Mouse (Mus musculus): ENCODE measurements at regions not wholly inside any gene's neighbourhood (a gene's known extent, or its start where the extent isn't known, plus 50 kb on each side); places are given as distances from the start of the nearest gene placed in this dataset.
A peak's percentile ranks its signal among the peaks of the same experiment; 100 is the strongest.
"Not testable (repeated sequence)": the region's sequence is repeated elsewhere in the genome, so short reads cannot be mapped to it uniquely, and the experiment has no call there.

- peak; percentile 28 for DNase-seq (ENCODE audit: low read depth, low spot score)
Observed at GRCm38 (mm10) chr3:7306800-7307199, 686.6 kb upstream of the 1700008P02Rik start.

GRCm38 (mm10) chr3:7298511-7298910 is 678.3 kb upstream of the 1700008P02Rik start:
- DNase-seq (ENCODE audit: low read depth, low spot score) = no peak

DNA sequence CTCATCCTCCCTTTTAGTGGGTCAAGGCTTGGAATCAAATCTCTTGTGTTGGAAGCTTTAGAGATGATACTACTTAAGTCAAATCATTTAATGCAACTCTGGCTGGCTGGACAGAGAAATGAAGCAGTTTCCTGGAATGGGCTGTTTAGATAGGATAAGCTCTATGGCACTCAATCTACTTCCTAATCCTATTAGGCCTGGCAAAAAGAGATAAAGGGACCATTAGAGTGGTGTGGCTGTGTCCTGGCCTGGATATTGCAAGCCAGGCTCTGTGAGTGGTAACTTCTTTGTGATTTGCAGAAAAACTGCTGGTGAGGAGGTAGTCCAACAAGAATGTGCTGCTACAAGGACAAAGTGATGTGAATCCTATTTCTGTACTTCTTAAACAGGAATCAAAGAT is 670.8 kb upstream of the 1700008P02Rik start:
- DNase-seq (ENCODE audit: low read depth, low spot score) = no peak

DNA sequence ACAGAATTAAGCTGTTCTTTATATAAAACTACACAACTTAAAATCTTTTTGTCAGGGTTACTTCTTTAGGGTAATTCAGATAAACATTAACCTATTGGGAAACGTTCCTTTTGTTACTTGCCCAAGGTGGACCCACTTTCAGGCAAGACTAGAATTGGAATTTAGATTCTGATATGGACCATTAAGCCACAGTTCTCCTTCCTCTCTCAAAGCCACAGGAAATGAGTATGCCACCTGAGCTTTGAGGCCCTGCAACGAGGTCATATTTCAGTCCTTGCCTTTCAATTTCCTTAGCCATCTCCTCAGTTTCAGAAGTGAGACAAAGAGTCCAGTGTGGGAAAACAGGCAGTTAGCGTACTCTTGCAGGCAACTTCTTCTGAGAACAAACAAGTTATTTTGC is 637.3 kb upstream of the 1700008P02Rik start:
- DNase-seq (ENCODE audit: low read depth, low spot score) = no peak

- no peak for DNase-seq (ENCODE audit: low read depth, low spot score)
Observed at GRCm38 (mm10) chr3:7248337-7248736, 628.1 kb upstream of the 1700008P02Rik start.

- no peak for DNase-seq (ENCODE audit: low read depth, low spot score)
Observed at GRCm38 (mm10) chr3:7229769-7230168, 609.5 kb upstream of the 1700008P02Rik start.

DNA sequence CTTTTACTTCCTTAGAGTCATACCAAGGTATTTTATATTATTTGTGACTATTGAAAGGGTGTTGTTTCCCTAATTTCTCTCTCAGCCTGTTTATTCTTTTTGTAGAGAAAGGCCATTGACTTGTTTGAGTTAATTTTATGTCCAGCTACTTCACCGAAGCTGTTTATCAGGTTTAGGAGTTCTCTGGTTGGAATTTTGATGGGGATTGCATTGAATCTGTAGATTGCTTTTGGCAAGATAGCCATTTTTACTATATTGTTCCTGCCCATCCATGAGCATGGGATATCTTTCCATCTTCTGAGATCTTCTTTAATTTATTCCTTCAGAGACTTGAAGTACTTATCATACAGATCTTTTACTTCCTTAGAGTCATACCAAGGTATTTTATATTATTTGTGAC is 568.3 kb upstream of the 1700008P02Rik start:
- not testable (repeated sequence) for DNase-seq (ENCODE audit: low read depth, low spot score)

DNA sequence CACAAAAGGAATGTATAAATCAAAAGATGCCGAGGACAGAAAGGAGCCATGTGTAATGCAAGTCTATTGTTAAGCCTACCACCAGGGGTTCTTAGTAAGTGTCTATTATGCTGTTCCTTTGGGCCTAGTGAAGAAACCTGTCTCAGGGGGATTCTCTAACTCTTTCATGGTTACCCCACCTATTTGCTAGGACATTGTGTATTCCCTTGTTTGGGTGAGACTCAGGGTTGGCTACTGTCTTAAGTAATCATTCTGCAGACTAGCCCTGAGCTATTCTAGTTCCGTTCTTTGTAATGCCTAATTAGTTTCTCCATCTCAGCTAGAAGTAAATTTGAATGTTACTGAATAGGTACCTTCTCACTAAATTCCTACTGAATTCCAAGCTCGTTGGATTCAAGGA is 546.4 kb upstream of the 1700008P02Rik start:
- no peak for DNase-seq (ENCODE audit: low read depth, low spot score)

DNA sequence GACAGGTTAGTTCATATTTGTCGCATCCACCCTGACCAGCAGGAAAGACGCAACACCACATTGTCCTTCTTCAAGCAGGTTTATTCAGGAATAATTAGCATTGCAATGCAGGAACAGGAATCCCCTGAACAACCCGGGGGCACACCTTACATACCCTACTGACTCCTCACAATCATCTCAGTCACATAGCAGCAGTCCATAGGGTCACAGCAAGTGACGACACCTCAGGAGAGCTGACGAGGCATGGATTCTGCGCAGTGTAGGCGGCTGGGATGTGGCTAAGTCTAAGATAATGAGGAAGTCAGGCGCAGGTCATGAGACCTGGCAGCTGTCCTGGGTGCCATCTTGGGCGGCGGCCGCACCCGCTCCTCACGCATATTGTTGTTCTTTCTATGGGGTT is 518.8 kb upstream of the 1700008P02Rik start:
- DNase-seq (ENCODE audit: low read depth, low spot score) = no peak

- DNase-seq (ENCODE audit: low read depth, low spot score) = peak; percentile 15
Observed at GRCm38 (mm10) chr3:7134714-7135113, 514.5 kb upstream of the 1700008P02Rik start.

All from telencephalon, adult 2 months (tissue).